Mouse (Mus musculus) heart, adult 2 months (tissue): ENCODE measurements around the gene Rsrc1. TPM values are rescaled to one million over a fixed set of nuclear protein-coding genes. Genes with fewer than 3 reads are reported as not detected.
A peak's percentile ranks its signal among the peaks of the same experiment; 100 is the strongest.

ENCODE experiments used
- DNase-seq, 2 experiments: peaks; one replicate each; pipeline ENCODE4 v3.0.0; 2021
- H3K27ac ChIP-seq: fragments of 200-600 bp; 2 replicates; pipeline ENCODE4 v1.8.1; 2022
- H3K27me3 ChIP-seq: fragments of 200-500 bp; 2 replicates; pipeline ENCODE4 v1.6.1; 2012; ENCODE audit warnings: mild to moderate bottlenecking, low read length, inconsistent platforms, mixed read lengths; ENCODE audit not compliant: control insufficient read depth, insufficient read depth
- H3K36me3 ChIP-seq: fragments of 200-500 bp; 2 replicates; pipeline ENCODE4 v1.6.1; 2012; ENCODE audit warnings: low read length, inconsistent platforms; ENCODE audit not compliant: control insufficient read depth, insufficient read depth
- H3K4me1 ChIP-seq: fragments of 200-500 bp; 2 replicates; pipeline ENCODE4 v1.6.1; 2011; ENCODE audit warnings: low read length; ENCODE audit not compliant: control insufficient read depth, insufficient read depth
- H3K4me3 ChIP-seq: fragments of 200-600 bp; 2 replicates; pipeline ENCODE4 v1.8.1; 2022
- H3K79me2 ChIP-seq: fragments of 200-500 bp; replicated peaks from 2 replicates; pipeline ENCODE4 v1.6.1; 2012; ENCODE audit warnings: mild to moderate bottlenecking, inconsistent platforms, low read length, moderate library complexity, mixed read lengths; ENCODE audit not compliant: control insufficient read depth, insufficient read depth
- H3K9ac ChIP-seq: fragments of 200-500 bp; 2 replicates; pipeline ENCODE4 v1.6.1; 2012; ENCODE audit warnings: low read depth, mild to moderate bottlenecking, control low read depth, inconsistent platforms, low read length, mixed read lengths
- CTCF ChIP-seq: fragments of 200-600 bp; IDR thresholded peaks from 2 replicates; pipeline ENCODE4 v1.8.1; 2022; ENCODE audit warnings: antibody characterized with exemption, mild to moderate bottlenecking, moderate library complexity
- EP300 ChIP-seq: fragments of 200-500 bp; IDR thresholded peaks from 2 replicates; pipeline ENCODE4 v1.6.1; 2011; ENCODE audit warnings: low read depth, low read length, control low read depth; ENCODE audit not compliant: insufficient read depth
- POLR2A ChIP-seq: fragments of 200-500 bp; IDR thresholded peaks from 2 replicates; pipeline ENCODE4 v1.6.1; 2011; ENCODE audit warnings: mild to moderate bottlenecking, low read depth, low read length, control low read depth; ENCODE audit not compliant: insufficient read depth
- WGBS: fragments of 180-500 bp; shearing (Covaris S2); methylation state at CpG from one replicate; pipeline ENCODE4 v1.1.7; 2018; 5-methylcytosine and 5-hydroxymethylcytosine counted together
- intact Hi-C: fragments of 180-260 bp; cut with DNase I; formaldehyde crosslinking; loops from one replicate; pipeline ENCODE4 v1.15.1; 2025
- polyA plus RNA-seq: library from polyadenylated mRNA; depleted of rRNA; stranded (reverse); fragments of >200 nt; gene quantifications from 2 replicates; pipeline ENCODE4 v1.2.3, GENCODE M21; 2012
- total RNA-seq, 2 experiments: library from RNA; stranded (reverse); gene quantifications; 2 replicates each; pipeline ENCODE4 v1.2.3; 2021

Rsrc1 gene
- total and polyA plus RNA-seq, 3 experiments = 2.4 to 11.0 (median 10.6) TPM

- no peaks in the 10 kb centered on the region for H3K79me2 ChIP-seq
- intact Hi-C loops = no loop called here
Measured at GRCm38 (mm10) chr3:66976889-66977615, 4.1 kb upstream of the Rsrc1 start.

GRCm38 (mm10) chr3:66977811-66978456 lies 3.3 kb upstream of the Rsrc1 start:
- intact Hi-C loops = no loop called here
- TF ChIP-seq POLR2A = no peak
- TF ChIP-seq CTCF = no peak
- H3K4me3 ChIP-seq = no peak overlapping the region
- H3K79me2 ChIP-seq = no peaks in the 10 kb centered on the region
- H3K36me3 ChIP-seq = no peaks in the 10 kb centered on the region
- peaks cover 2% of the 10 kb centered on the region for H3K4me1 ChIP-seq
- WGBS = 8% methylated on average over 25 of the region's 25 CpGs
- DNase-seq = peak in 1 of 2 experiments; percentile 30
- H3K9ac ChIP-seq = no peak overlapping the region
- H3K27ac ChIP-seq = no peak overlapping the region
- peaks cover 34% of the 10 kb centered on the region for H3K27me3 ChIP-seq

More at GRCm38 (mm10) chr3:66976889-66977615, 4.1 kb upstream of the Rsrc1 start:
- Histone ChIP-seq H3K4me3 (no peak overlapping the region), H3K9ac (no peak overlapping the region), H3K36me3 (no peaks in the 10 kb centered on the region), H3K27ac (no peak overlapping the region), H3K4me1 (no peaks in the 10 kb centered on the region; the same call in 1 of the 2 replicates), H3K27me3 (peaks cover 31% of the 10 kb centered on the region)
- DNase-seq = no peak
- TF ChIP-seq CTCF = no peak
- no peak for TF ChIP-seq POLR2A
- no peak for TF ChIP-seq EP300
- 21% methylated on average over 13 of the region's 13 CpGs for WGBS

- Histone ChIP-seq H3K9ac (no peak overlapping the region), H3K79me2 (no peaks in the 10 kb centered on the region), H3K4me3 (0 out of 2 replicates have a peak overlapping the region, but pooled peaks have one; percentile 20), H3K27ac (no peak overlapping the region), H3K4me1 (peaks cover 2% of the 10 kb centered on the region), H3K36me3 (no peaks in the 10 kb centered on the region), H3K27me3 (peaks cover 28% of the 10 kb centered on the region)
- 6% methylated on average over 45 of the region's 45 CpGs for WGBS
- TF ChIP-seq CTCF (no peak), EP300 (no peak), POLR2A (no peak)
- intact Hi-C loops = no loop called here
- peak; percentile 45 to 52 for DNase-seq
Measured at GRCm38 (mm10) chr3:66978457-66979381, 2.5 kb upstream of the Rsrc1 start.

- no peaks in the 10 kb centered on the region for H3K79me2 ChIP-seq
- WGBS = 16% methylated on average over 9 of the region's 9 CpGs
- peak in 1 of 2 experiments; percentile 20 for DNase-seq
- H3K4me1 ChIP-seq = peaks cover 2% of the 10 kb centered on the region
- no peak overlapping the region for H3K27ac ChIP-seq
- H3K4me3 ChIP-seq = no peak overlapping the region
- H3K36me3 ChIP-seq = no peaks in the 10 kb centered on the region
- H3K27me3 ChIP-seq = peaks cover 27% of the 10 kb centered on the region
- no peak for TF ChIP-seq POLR2A
- TF ChIP-seq EP300 = no peak
- no peak overlapping the region for H3K9ac ChIP-seq
- intact Hi-C loops = no loop called here
Measured at GRCm38 (mm10) chr3:66979491-66979890, 1.7 kb upstream of the Rsrc1 start.

- Histone ChIP-seq H3K4me3 (peak overlapping the region; percentile 29; the same call in 1 of the 2 replicates), H3K27ac (no peak overlapping the region), H3K36me3 (no peaks in the 10 kb centered on the region), H3K9ac (no peak overlapping the region), H3K79me2 (no peaks in the 10 kb centered on the region), H3K27me3 (peaks cover 25% of the 10 kb centered on the region), H3K4me1 (peaks cover 2% of the 10 kb centered on the region)
- DNase-seq = no peak
- 9% methylated on average over 29 of the region's 29 CpGs for WGBS
- TF ChIP-seq CTCF (no peak), POLR2A (no peak), EP300 (no peak)
- intact Hi-C loops = loop anchor here (10.0 kb wide), 2 partner anchors 454 to 1456 kb away; partner anchors contain the start of genes Gfm1 and Tiparp
Measured at GRCm38 (mm10) chr3:66980111-66980975, 847 bp upstream of the Rsrc1 start.
